Mouse (Mus musculus) T-helper 1 cell (primary cell): ENCODE data around the gene Ifitm10.

ENCODE experiments used
- in situ Hi-C: fragments of 300-600 bp; cut with MboI, MseI; formaldehyde crosslinking; loops from one replicate; pipeline ENCODE4 v1.15.1; 2025; ENCODE audit warnings: high pct_unique_total_duplicates

Ifitm10 gene

DNA sequence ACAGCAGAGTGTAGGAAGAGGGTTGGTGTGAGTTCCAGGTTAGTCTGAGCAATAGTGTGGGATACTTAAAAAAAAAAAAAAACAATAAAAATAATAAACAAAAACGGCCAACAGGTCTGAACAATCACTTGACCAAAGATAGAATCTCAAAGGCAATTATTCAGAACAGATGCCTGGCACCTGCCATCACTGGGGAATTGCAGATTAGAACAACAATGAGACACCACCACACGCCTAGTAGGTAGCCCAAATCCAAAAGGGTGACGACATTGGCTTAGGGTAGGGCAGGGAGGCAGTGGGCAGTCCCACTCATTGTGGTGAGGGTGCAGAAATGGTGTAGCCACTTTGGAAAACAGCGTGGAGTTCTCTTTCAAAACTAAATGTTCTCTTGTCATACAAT lies 18.1 kb upstream of the Ifitm10 start:
- in situ Hi-C loops = no loop called here

DNA sequence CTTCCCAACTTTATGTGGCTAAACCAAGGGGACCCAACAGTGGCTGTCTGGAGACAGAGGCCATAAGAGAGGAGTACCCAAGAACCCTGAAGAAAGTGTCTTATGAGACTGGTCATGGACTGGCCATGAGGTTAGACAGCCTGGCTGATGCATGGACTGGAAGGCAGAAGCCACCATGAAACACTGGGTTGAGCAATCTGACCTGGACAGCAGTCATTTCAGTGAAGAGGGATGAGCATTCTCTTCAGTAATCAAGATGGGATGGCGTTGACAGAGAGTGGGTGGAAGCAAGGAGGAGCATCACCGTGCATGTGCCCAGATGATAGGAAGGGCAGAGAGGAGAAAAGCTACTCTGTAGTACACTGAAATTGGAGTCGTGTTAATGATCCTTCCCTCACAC lies 17.6 kb upstream of the Ifitm10 start:
- in situ Hi-C loops = no loop called here

DNA sequence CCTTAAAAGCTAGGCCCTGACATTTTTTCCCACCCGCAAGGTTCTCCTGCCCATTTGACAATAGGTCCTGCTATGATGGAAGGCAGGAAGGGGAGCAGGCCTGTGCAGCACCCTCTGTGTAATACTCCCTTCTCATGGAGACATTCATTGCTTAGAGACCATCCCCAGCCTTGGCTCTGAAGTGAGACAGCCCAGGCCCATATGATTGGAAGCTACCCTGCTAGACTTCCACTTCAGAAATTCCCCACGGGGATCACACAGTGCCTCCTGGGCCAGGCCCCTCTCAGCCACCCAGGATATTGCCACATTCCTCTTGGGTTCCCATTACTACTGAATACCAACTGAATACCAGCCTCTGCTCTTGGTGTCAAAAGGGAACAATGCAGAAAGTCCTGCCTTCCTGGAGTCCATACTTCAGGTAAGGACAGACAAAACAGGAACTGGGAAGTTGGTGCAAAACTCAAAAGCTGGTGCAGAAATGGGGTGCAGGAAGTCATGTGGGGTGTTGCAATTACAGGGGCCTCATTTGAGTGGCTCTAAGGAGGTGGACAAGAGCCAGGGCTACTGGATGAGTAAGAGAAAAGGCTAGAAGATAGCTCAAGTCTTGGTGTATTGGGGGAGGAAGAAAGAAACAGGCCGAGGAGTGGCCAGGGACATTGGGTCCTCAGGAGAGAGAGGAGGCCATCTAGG lies 16.6 kb upstream of the Ifitm10 start:
- in situ Hi-C loops = loop anchor here (10.0 kb wide), 1 partner anchor 915 kb away; the partner anchor contains the start of genes Polr2l and Tspan4

DNA sequence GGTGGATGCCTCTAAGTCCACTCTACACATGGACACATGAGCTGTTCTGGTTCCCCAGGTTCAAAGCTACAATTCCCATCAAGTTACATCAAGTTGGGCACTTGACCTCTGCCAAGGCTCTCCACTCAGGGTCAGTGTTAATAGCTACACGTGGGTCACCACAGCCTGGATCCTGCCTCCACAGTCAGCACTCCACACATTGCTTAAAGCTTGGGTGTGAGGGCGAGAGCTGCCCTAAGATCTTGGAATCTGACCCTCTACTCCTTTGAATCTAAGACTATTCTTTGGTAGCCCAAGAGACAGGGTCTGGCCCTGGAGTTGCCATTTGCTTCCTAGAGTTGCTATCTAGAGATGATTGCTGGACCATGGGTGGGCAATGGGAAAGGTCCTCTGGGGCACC lies 15.2 kb upstream of the Ifitm10 start:
- in situ Hi-C loops = loop anchor here (10.0 kb wide), 1 partner anchor 914 kb away; the partner anchor contains the start of genes Polr2l and Tspan4

DNA sequence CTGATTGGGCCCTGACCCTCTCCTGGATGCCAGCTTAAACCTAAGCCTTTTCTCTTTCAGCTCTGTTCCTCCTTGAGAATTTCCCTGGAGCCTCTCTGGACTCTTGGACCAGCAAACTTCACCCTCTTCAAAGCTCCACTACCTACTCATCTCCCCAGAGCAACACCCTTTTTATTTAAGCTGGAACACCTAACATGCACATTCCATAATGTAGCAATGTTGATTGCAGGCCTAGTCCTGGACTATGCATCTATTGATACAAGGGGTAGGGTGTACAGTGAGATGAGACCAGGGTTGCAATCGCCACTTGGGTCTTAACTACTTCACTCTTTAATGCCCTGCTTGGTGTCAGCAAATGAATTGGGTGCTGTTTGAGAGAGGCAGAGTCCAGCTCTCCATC lies 14.6 kb upstream of the Ifitm10 start:
- in situ Hi-C loops = loop anchor here (10.0 kb wide), 1 partner anchor 913 kb away; the partner anchor contains the start of genes Polr2l and Tspan4

DNA sequence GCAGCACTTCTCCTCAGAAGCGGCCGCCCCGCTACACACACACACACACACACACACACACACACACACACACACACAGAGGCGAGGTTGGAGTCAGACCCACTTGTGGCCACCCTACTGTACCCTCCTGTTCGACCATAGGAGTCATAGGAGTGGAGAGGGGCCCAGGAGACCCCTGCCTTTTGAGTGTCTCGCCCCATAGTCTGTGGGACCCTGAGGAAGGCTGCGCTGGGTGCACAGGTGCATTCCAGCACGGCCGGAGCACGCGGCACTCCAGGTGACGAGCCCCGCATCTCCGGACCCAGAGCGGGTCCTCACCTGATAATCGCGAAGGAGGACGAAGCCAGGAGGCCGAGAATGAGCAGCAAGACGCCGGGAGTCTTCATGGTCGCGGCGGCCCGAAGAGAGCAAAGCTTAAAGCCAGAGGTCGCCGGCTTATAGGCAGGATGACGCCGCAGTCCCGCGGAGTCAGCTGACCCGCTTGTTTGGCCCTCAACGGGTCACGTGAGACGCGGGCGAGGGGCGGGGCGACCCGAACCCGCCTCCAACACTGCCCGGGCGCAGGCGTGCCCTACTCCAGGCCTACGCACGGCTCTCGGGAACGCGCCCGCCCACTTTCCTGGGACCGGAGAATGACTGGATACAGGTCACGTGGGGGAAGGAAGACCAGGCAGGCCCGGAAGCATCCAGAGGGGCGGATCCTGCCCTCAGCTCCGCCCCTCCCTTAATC lies 14.0 kb upstream of the Ifitm10 start, which contains the start of gene Ctsd:
Gene Ctsd, minus strand, starts transcription at position 620 of the 730 bp plus-strand sequence.
- in situ Hi-C loops = loop anchor here (10.0 kb wide), 1 partner anchor 913 kb away; the partner anchor contains the start of genes Polr2l and Tspan4

DNA sequence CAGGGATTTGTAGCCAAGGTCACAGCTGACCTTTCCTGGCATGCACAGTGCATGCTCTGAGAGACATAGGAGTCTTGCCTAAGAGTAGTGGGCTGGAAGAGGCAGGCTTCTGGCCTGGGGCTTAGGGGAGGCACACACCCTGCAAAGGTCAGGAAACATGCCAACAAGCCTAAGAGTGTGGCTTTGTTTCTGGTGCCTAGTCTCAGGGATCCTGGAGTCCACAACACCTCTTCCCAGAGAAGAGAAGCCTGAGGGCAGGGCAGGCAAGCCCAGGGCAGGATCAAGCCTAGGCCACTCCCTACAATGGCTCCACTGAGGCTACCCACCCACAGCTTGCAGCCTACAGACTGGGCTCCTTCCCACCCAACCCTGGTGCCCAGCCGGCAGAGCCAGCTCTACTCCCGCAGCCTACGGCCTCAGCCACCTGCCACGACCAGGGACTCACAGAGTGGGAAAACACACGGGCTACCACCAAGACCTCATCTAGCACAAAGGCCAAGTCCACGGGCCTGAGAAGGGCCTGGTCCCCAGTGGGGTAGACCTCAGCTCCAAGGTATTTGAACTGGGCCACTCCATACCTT lies 13.2 kb upstream of the Ifitm10 start:
- in situ Hi-C loops = loop anchor here (10.0 kb wide), 1 partner anchor 912 kb away; the partner anchor contains the start of genes Polr2l and Tspan4

DNA sequence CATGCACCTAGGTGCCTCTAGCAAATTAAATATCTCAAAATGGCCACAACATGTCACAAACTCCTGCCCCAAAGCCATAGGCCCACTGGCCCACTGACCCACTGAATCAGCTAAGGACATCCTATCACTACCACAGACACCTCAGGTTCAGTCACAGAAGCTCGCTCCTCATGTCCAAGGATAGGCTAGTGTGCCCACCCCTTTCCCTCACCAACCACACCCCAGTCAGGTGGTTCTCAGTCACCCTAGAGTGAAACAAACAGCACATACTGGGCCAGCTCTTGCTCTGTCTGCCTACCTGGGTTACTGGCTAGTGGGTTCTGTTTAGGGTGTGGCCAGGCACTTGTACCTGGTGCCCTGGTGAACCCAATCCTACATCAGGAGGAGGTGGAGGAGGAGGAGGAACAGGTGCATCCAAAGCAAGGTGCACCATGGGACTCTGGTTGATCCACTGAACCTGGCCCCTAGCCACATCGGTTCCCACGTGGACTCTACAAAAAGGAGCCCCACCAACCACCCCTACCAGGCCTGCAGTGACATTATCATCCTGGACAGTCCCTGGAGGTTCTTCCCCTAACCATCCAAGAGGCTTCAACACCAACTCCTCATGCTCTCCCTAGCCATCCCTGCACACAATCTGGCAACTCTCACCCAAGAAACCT lies 12.3 kb upstream of the Ifitm10 start:
- in situ Hi-C loops = loop anchor here (10.0 kb wide), 1 partner anchor 911 kb away; the partner anchor contains the start of genes Polr2l and Tspan4

DNA sequence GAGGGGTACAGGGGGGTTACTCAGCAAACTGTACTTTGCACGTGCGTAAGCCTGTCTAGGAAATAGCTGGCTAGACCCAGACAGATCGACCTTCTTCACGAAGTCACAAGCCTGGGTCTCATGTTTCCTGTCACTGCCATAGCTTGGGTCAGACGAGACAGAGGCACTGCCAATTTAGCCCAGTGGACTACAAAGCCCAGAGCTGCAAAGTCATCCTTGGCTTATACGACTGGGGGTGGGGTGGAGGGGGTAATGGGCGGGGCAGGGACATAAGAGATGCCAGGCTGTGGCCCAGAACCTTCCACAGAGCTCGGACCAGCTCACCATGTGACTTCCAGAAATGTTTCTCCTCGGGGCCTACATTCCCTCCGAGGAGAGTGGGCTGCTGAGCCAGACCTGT lies 10.8 kb upstream of the Ifitm10 start:
- in situ Hi-C loops = loop anchor here (10.0 kb wide), 1 partner anchor 910 kb away; the partner anchor contains the start of genes Polr2l and Tspan4

DNA sequence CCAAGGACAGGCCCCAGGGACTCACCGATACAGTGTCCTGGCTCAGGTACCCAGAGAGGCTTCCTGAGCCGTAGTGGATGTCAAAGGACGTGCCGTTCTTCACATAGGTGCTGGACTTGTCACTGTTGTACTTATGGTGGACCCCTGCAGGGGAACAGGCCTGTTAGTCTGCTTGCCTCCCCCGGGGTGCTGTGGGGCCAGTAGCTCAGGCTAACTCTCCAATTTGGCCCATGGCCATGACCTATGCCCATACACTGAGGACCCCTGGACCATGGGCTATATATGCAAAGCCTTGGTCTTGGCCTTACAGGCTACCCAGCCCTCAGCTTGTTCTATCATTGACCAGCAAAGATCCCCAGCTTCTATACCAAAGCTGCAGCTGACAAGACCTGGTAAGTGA lies 9.0 kb upstream of the Ifitm10 start, which contains the start of gene Gm49369:
Gene Gm49369, minus strand, starts transcription at position 101 of the 400 bp plus-strand sequence.
- in situ Hi-C loops = loop anchor here (10.0 kb wide), 1 partner anchor 908 kb away; the partner anchor contains the start of genes Polr2l and Tspan4

DNA sequence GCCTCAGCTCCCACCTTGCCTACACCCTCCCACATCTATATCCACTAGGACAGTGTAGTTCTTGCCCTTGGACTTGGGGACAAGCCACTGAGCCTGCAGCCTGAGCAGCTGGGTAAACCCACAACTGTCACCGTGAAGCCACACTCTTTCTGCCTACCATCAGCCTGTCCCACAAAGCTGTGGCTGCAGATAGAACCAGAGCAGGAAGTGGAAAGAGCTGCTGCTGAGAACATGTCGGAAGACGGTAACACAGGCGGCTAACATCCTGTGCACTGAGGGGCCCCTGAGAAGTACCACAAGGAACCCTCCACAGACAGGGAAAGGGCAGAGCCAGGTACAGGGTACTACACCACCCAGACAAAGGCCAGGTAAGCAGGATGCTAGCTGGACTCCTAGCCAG lies 7.6 kb upstream of the Ifitm10 start:
- in situ Hi-C loops = loop anchor here (10.0 kb wide), 1 partner anchor 906 kb away; the partner anchor contains the start of genes Polr2l and Tspan4

DNA sequence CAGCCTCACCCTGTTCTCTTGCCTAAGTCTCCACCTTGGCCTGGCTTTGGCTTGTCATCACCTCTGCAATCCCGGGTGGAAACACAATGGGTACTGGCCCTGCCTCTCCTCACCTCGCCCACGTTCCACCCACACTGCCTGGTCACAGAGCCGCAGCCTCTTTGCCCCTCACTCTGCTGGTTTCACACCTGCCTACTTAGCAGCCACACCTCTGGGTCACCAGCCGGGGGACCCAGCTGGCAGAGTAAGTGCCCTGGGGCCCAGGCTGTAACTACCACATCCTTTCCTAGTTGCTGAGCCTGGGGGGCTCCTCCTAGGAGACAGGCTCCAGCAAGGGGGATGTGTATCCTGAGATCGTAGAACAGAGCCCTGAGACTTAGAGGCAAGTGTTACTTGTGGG lies 5.6 kb upstream of the Ifitm10 start:
- in situ Hi-C loops = loop anchor here (5.0 kb wide), 1 partner anchor 42 kb away; no protein-coding TSS in a partner anchor

DNA sequence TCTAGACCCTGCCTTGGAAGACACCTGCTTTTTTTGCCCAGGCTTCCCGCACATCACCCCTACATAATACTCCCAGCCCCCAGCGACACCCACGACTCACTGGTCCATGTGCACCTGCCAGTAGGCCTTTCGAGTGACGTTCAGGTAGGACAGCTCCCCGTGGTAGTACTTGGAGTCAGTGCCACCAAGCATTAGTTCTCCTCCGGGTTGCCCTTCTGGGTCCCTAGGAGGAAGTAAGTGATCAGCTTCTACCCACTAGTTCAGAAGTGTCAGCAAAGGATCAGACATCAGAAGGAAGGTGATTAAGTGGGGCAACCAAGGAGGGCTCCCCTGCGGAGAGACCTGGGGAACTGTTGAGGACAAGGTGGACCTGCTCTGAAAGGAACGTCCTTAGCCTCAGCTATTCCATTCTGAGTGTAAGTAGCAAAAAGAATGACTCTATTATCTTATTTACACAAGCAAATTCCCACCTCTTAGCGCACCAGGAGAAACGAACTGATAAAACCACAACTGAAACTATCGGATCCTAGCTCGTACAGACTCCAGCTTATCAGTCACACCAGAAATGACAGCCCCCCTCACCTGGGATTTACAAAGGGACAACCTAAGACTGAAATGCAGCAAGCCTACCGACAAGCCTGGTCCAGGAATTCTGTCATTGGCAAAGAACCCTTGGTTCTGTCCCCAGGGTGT lies 3.8 kb upstream of the Ifitm10 start:
- in situ Hi-C loops = loop anchor here (5.0 kb wide), 1 partner anchor 40 kb away; no protein-coding TSS in a partner anchor

DNA sequence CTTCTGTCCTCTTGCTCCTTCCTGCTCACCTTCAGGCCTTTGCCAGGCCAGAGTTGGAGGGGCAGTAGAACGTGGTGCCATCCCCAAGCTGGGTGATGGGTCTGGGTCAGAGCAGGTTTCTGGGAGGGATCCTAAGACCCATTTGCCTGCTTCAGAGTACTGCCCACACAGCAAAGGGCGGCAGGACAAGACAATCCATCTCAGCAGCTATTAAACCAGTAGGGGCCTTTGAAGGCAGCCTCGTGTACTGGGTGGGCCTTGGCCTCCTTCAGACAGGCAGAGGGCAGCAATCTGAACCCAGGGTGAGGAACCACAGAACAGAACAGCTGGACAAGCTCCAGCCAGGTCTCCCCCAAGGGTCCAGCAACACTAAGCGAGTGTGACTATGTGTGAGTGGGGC lies 2.5 kb upstream of the Ifitm10 start:
- in situ Hi-C loops = loop anchor here (5.0 kb wide), 1 partner anchor 39 kb away; no protein-coding TSS in a partner anchor

DNA sequence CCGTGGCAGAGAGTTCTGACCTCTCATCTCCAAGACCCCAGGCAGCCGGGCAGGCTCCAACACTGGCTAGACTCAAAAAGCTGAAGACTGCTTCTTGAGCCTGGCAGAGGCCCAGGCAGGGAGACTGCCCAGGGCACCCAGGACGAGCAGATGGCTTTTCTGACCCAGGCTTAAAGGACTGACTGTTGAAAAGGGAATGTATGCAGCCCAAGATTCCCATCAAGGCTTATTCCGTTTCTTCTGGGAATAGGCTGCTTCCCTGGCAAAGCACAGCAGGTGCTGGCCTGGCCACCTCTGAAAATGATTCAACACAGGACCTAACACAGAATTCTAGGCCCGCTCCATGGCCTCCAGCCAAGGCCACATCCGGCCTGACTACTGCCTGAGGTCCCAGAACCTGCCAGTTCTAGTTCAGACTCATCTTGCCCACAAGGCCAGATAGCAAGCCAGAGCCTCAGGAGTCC lies 1.7 kb upstream of the Ifitm10 start:
- in situ Hi-C loops = loop anchor here (5.0 kb wide), 1 partner anchor 38 kb away; no protein-coding TSS in a partner anchor

DNA sequence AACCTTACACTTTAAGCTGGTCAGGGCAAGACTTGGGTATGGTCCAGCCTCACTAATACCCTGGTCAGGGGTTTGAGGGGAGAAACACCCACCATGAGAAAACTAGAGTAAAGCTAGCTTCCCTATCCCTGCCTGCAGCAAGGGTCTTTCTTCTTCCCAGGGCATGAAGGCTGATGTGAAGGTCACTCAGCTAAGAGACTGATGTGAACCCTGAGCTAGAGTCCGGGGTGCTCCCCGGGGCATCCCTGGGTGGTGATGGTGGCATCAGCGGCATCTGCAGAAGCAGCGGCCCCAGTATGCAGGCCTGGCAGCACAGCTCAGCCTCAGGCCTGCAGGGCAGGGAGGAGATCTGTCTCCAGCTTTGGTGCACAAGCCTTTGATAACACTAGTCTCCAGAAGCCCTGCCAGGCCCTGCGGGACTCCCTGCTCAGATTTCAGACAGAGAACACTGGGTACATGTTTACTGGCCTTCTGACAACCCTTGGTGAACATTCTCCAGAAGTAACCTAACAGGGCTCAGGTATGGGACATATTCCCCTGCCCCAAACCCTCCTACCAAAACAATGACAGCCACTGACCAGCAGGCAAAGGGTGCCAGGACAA lies 961 bp upstream of the Ifitm10 start:
- in situ Hi-C loops = loop anchor here (5.0 kb wide), 1 partner anchor 37 kb away; no protein-coding TSS in a partner anchor

DNA sequence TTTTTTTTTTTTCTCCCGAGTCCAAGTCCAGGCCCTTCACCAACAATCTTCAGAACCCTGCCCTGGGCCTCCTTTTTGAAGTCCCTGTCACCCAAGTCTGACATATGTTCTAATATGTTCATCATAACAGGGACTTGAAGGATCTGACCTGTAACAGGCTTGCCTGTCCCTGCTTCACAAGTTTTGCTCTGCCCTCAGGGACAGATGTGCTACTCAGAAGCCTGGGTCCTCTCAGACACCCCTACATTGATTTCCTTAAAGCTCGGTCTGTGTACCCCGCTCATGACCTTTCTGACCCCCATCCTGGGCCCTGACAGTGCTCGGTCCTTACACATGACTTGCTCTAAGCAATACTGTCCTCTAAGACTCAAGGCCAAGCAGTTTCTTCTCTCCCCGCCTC lies 514 bp downstream of the Ifitm10 start:
- in situ Hi-C loops = no loop called here

DNA sequence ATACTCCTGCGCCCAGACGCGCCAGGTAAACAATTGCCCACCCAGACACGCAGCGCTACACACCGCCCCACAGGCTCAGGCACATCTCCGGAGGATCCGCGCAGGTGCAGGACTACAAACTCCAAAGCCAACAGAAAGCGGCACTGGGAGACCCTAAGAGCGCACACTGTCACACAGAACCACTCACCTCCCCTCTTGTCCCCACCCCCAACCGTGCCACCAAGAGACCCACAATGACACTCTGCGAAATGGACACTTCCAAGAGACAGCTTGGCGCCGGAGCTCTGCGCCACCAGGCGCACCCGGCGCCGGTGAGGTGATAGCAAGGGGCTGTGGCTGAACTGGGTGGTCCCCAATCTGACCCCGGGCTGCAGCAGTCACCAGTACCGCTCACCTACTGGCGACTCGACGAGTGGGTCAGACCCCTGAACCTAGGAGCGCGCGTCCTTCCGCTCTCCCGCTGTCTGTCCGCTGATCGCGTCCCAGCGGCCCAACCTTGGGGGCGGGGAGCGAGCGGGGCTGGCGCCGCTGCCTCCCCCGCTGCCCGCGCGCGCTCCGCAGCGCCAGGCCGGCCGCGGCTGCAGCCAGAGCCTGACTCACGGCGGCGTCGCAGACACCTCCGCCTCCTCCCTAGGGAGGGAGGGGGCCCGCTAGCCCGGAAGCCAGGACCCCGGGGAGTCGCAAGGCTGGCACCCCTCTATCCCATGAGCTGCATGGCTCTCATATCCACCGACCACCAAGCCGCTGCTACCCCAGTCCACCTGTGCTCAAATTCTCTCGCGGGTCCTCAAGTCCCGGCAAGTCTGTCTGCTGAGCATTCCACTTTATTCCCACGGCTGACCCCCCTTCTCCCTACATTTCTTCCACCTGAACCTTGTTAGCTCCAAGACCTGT lies 1.5 kb downstream of the Ifitm10 start:
- in situ Hi-C loops = no loop called here

DNA sequence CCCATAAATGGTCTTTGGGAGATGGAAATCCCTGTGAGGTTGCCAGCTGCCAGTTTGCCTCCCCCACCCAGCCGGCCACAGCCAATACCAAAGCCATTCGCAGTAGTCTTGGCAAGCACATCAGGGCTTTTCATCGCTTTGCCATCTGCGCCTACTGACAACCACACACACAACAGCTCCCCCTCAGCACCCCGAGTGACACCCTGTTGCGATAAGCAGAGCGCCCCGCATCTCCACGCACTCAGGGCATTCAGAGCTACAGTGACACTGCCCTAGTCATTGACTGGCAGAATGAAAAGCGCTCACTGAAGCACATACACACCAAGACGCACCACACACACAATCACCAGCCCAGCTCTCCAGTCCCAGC lies 2.2 kb downstream of the Ifitm10 start:
- in situ Hi-C loops = no loop called here
